Mouse (Mus musculus) T-cell, adult 2 months (primary cell): Measurements from ENCODE around the gene Ern1.

Experiments used
- DNase-seq: peaks from one replicate; pipeline ENCODE4 v3.0.0; 2022; ENCODE audit warnings: low spot score

The Ern1 gene

DNA sequence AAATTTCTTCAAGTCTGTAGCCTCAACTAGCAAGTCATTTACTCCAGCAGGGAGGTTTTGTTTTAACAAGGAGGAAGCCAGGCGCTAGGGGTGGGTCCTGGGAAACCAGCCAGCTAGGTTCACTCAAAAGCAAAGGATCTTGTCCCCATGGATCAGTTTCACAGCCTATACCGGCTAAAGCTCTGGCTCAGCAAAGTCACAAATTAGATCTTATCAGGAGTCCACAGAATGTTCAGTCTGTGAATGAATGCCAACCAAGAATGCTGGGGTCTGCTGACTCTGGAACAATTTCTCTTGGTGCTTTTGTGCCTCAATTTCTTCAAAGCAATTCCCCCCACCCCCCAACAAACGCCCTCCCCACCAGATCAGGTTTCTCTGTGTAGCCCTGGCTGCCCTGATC is 98.0 kb downstream of the Ern1 start:
- DNase-seq: no peak

GRCm38 (mm10) chr11:106387791-106388216 is 99.8 kb downstream of the Ern1 start, which contains the start of gene Icam2:
TSS of gene Icam2 (minus strand) at chr11:106388075.
- DNase-seq: peak; percentile 85

DNA sequence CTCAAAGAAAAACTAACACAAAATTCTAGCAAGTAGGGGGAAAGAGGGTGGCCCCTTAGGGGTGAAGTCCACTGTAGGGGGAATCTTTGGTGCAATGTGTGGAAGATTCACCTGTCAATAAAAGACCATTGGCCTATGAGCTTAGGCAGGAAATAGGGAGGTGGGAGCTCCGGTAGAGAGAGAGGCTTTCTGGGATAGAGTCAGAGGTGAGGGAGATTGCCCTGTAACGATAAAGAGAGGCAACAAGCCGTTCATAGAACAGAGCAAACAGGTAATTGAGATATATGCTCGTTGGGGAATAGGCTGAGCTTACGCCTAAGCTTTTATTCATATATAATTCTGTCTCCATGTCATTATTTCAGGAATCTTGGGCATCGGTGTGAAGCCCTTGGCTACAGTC is 100.6 kb downstream of the Ern1 start:
- DNase-seq: peak; percentile 50

DNA sequence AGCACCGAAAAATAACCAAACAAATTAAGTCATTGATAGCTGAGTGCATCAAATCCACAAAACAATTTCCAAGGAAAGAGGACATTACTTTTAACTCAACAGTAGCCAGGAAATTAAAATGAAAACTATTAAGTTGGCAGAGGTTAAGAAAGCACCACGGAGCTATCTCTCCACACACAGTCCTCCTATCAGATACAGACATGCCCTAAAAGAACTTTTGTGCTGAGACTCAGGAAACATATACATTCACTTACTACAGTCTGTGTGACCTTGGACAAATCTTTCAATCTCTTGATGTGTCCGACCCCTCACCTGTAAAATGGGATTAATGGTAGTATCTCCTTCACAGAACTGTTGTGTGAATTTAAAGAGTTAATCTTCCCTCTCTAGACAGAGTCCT is 101.2 kb downstream of the Ern1 start:
- no peak for DNase-seq

DNA sequence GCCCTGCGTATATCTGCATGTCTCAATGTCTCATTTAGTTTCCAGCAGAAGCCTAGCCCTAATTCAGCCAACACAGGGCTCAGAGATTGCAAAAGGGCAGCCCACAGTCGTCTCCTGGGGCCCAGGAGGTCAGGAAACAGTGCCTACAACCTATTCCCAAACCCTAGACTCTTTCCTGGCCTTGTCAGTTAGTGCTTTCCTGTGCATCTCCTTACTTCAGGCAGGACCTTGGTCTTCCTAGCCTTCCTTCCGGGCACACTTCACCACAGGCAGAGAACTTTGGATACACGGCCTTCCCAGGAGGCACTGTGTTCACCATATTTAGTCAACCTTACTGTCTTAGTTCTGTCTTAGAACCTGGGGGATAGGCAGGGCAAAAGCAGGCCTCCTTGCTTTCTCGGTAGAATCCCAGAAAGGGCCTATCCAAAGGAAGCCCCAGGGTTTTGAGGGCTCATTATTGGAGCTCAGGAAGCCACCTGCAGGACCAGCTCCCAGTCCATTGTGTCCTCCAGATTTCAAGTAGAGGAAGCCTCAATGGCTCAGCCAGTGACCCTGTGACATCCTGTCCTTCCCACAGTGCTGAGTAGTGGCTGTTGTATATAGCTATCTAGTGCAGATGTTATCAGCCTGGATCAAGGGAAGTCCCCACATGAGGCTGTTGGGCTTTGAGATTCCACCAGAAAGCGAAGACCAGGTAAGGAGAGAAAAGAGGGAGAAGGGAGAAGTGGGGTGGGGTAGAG is 104.4 kb downstream of the Ern1 start:
- DNase-seq: no peak

DNA sequence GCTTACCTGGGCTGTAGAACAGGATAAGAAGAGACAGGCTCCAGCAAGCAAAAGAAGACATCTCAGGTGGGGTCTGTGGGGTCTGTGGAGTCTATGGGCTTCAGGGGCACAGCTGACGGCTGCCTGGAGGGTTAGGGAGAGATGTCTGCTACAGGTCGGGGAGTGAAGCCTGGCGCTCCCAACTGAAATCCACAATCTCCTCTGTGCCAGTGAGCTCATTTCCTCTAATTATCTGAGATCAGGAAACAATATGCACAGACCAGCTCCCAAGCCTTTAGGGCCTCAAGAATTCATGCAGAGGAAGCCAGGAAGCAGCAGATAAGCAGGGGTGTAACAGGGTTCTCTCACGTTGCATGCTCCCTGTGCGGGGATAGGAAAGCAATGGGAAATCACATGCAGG is 105.2 kb downstream of the Ern1 start:
- no peak for DNase-seq

DNA sequence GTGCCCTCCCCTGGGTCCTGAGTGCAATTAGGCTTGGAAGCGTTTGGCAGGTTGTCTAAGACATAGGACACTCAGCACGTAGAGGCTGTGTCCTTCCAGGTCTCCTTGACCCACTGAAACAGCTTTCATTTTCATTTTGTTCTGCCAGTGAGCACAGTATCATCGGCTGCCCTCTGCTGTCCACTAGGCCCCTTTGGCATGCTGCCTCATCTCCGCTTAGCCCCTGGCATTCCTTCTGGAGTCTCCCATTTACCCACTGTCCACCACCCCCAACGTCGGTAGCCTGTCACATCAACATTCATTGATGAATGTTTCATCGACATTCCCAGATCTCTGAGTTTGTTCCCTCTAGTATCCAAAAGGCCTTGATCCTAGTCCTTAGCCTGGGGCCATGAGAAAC is 105.8 kb downstream of the Ern1 start:
- no peak for DNase-seq

- no peak for DNase-seq
Measured at GRCm38 (mm10) chr11:106381011-106381410, 106.6 kb downstream of the Ern1 start.

- DNase-seq: no peak
Measured at GRCm38 (mm10) chr11:106374979-106375378, 112.7 kb downstream of the Ern1 start.

- no peak for DNase-seq
Measured at GRCm38 (mm10) chr11:106374559-106374958, 113.1 kb downstream of the Ern1 start.

- no peak for DNase-seq
Measured at GRCm38 (mm10) chr11:106373998-106374397, 113.7 kb downstream of the Ern1 start.

- DNase-seq: peak; percentile 66
Measured at GRCm38 (mm10) chr11:106366316-106366715, 121.3 kb downstream of the Ern1 start.

- no peak for DNase-seq
Measured at GRCm38 (mm10) chr11:106365366-106365765, 122.3 kb downstream of the Ern1 start, which contains the start of gene Prr29. TSS of gene Prr29 (plus strand) at chr11:106365472.

DNA sequence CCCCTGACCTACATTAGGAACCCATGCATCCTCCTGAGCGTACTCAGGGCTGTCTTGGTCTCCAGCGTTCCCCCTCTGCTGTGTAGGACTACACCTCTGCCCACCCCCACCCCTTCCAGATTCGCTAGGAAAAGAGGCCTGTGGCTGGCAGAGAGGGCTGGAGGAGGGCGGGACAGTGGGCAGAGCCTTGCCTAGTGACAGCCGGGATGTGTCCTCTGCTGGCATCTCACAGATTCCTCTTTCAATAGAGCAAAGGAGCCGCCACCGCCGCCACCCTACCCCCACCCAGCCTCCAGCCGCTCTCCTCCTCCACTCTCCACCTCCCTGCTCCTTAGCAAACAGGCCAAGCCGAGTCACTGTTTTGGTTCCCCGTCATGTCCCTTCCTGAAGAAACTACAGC is 122.9 kb downstream of the Ern1 start:
- DNase-seq: no peak

GRCm38 (mm10) chr11:106359350-106359749 is 128.3 kb downstream of the Ern1 start:
- DNase-seq: no peak

- peak; percentile 16 for DNase-seq
Measured at GRCm38 (mm10) chr11:106355382-106356128, 132.1 kb downstream of the Ern1 start.

DNA sequence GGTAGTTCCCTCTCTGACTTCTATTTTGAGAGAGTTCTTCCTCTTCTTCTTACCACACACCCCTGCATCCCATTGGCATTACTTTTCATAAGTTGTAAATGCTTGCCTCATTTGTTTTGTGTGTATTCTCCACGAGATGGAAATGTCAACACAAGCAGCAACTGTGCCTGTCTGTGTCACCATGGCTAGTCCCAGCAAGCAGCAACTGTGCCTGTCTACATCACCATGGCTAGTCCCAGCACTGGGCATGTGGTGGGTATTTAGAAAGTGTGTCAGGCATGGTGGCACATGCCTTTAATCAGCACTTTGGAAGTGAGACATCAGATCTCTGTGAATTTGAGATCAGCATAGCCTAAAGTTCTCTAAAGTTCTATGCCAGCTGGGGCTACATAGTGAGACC is 133.5 kb downstream of the Ern1 start:
- DNase-seq: no peak

DNA sequence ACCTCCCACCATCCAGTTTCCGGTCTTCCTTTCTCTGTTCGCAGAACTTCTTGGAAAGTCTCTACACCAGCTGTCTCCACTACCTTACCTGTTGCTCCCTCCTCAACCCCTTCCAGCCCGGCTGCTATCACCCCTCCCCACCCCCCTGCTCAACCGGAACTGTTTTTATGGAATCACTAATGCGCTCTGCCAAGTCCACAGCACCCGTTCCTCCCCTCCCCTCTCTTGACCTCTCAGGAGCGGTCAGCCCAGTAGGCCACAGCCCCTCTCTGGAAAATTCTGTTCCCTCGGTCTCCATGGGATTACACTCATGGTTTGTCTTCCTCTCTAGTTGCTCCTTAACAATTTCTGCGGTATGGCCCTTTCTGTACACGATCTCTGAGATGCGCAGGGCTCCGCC is 134.5 kb downstream of the Ern1 start, which contains the start of gene Scn4a:
Scn4a (minus strand) TSS at position 101 of the 400 bp plus-strand sequence.
- DNase-seq: no peak

GRCm38 (mm10) chr11:106351941-106352340 is 135.7 kb downstream of the Ern1 start:
- peak; percentile 53 for DNase-seq

DNA sequence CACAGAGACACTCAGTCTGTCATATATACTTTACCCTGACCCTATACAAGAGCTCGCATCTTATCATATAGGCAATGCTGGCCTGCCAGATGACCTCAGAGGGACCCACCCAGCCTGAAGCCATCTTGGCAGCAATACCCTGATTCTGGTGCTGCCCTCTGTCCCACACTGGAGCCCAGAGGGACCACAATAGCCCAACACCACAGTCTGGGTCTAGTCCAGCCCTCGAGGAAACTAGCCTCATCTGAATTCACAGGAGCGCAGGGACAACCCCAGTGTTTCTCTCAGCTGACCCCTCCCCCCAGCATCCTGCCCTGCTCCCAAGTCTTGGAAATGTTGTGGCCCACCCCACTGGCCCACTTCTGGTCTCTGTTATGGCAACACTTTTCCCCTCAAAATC is 136.4 kb downstream of the Ern1 start:
- no peak for DNase-seq

GRCm38 (mm10) chr11:106350853-106351252 is 136.8 kb downstream of the Ern1 start:
- no peak for DNase-seq

DNA sequence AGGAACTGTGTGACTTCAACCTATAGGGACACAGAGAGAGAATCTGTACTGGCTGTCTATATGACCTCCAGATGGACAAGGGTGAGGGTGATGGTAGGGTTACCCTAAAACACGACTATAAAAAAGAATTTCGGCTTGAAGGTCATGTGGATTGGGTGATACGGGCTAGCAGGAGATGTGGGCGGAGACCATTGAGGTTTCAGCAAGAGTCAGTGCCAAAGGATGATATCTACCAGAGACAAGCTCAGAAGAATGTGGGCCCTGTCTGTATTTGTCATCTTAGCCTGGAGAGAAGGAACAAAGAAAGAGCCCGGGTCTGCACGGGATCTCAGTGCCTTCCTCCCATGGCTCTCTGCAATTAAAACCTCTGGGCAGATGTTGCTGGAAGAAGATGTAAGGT is 137.9 kb downstream of the Ern1 start:
- no peak for DNase-seq

GRCm38 (mm10) chr11:106344910-106345309 is 142.7 kb downstream of the Ern1 start:
- no peak for DNase-seq
